Comparison of ENCODE assay signal across 9 mouse cellular contexts in genomic region chr6:119320481-119320880, GRCm38 (mm10). TPM values are rescaled to one million over a fixed set of nuclear protein-coding genes. Genes with fewer than 3 reads are reported as not detected.
DNase-seq lines count a peak whose midpoint lies in the region; ATAC-seq and TF ChIP-seq lines count a peak whose summit lies in the region.
"Had no signal": no experiment of that assay in that cellular context is flagged by ENCODE, and none has a peak within 500 bp of the region (broad histone marks: within the 10 kb centered on the region; RNA-seq: fewer than 3 reads in every experiment).

No protein-coding gene starts in this region.

- no peak overlapping the region for H3K4me2 ChIP-seq in midbrain, embryonic 11.5 days
- no peak overlapping the region for H3K4me2 ChIP-seq in midbrain, embryonic 15.5 days
- no peak overlapping the region for H3K4me2 ChIP-seq in stomach, postnatal 0 days (replicated peaks; ENCODE audit: low read depth)

- H3K4me1 ChIP-seq in midbrain, embryonic 11.5 days (ENCODE audit: control insufficient read depth, insufficient read depth, low read length): no peaks in the 10 kb centered on the region
- H3K4me1 ChIP-seq in midbrain, embryonic 15.5 days: 0 out of 2 replicates have a peak, but pooled peaks cover 2% of the 10 kb centered on the region
- no peaks in the 10 kb centered on the region for H3K4me1 ChIP-seq in stomach, postnatal 0 days (replicated peaks; ENCODE audit: control insufficient read depth, insufficient read depth)

- no peak overlapping the region for H3K9ac ChIP-seq in midbrain, embryonic 11.5 days (ENCODE audit: low read length)
- no peak overlapping the region for H3K9ac ChIP-seq in midbrain, embryonic 15.5 days
- no peak overlapping the region for H3K9ac ChIP-seq in stomach, postnatal 0 days (ENCODE audit: low read length)

- H3K27me3 ChIP-seq in midbrain, embryonic 11.5 days (ENCODE audit: control insufficient read depth, insufficient read depth, low read length): no peaks in the 10 kb centered on the region
- H3K27me3 ChIP-seq in midbrain, embryonic 15.5 days (replicated peaks): no peaks in the 10 kb centered on the region
- H3K27me3 ChIP-seq in stomach, postnatal 0 days (ENCODE audit: control insufficient read depth, insufficient read depth, low read length): no peaks in the 10 kb centered on the region

- no peaks in the 10 kb centered on the region; the same call in 1 of the 2 replicates for H3K9me3 ChIP-seq in midbrain, embryonic 11.5 days (ENCODE audit: control insufficient read depth, low read length)
- no peaks in the 10 kb centered on the region for H3K9me3 ChIP-seq in midbrain, embryonic 15.5 days
- H3K9me3 ChIP-seq in stomach, postnatal 0 days (ENCODE audit: control insufficient read depth, low read length): no peaks in the 10 kb centered on the region

- 51% methylated on average over 16 of the region's 16 CpGs for WGBS in midbrain, embryonic 11.5 days
- 49% methylated on average over 16 of the region's 16 CpGs for WGBS in midbrain, embryonic 15.5 days
- 29% methylated on average over 16 of the region's 16 CpGs for WGBS in stomach, postnatal 0 days

- no peak overlapping the region for H3K27ac ChIP-seq in midbrain, embryonic 11.5 days (ENCODE audit: low read depth, low read length)
- H3K27ac ChIP-seq in midbrain, embryonic 15.5 days: no peak overlapping the region
- H3K27ac ChIP-seq in stomach, postnatal 0 days (replicated peaks): no peak overlapping the region

- no peak for ATAC-seq in midbrain, embryonic 11.5 days (ENCODE audit: low FRiP score)
- ATAC-seq in midbrain, embryonic 15.5 days (replicated peaks): no peak
- ATAC-seq in stomach, postnatal 0 days (ENCODE audit: low FRiP score, low TSS enrichment): no peak

- TF ChIP-seq CTCF in stomach, postnatal 0 days (IDR thresholded peaks at IDR 0.05; ENCODE audit: low read depth): no peak

- no peak overlapping the region for H3K4me3 ChIP-seq in midbrain, embryonic 11.5 days (ENCODE audit: low read depth, low read length)
- no peak overlapping the region for H3K4me3 ChIP-seq in midbrain, embryonic 15.5 days
- H3K4me3 ChIP-seq in stomach, postnatal 0 days (ENCODE audit: low read depth, low read length): no peak overlapping the region

- H3K36me3 ChIP-seq in midbrain, embryonic 11.5 days (ENCODE audit: control insufficient read depth, insufficient read depth, low read length): no peaks in the 10 kb centered on the region
- no peaks in the 10 kb centered on the region for H3K36me3 ChIP-seq in midbrain, embryonic 15.5 days (replicated peaks)
- H3K36me3 ChIP-seq in stomach, postnatal 0 days (ENCODE audit: control insufficient read depth, insufficient read depth, low read length): no peaks in the 10 kb centered on the region

- DNase-seq in midbrain, embryonic 11.5 days (ENCODE audit: low spot score, missing footprints): peak; percentile 81
- DNase-seq in adrenal gland, postnatal 36 days: peak; percentile 57 to 70
- peak; percentile 82 to 84 for DNase-seq in kidney, postnatal 4 days
- peak; percentile 61 for DNase-seq in stomach, postnatal 0 days (ENCODE audit: low spot score)
- no peak for DNase-seq in cerebellum, postnatal 10 days
- no peak for DNase-seq in frontal cortex, postnatal 36 days (ENCODE audit: low spot score in 2 of 2)
- DNase-seq: thymus, postnatal 25 days had no signal

- no peak for TF ChIP-seq EP300 in stomach, postnatal 0 days (optimal IDR thresholded peaks at IDR 0.05)

RNA-seq across cellular contexts. Expression of gene Lrtm2, which starts 10.1 kb away (rescaled TPM):
- 0.23 TPM in 1 of 2 replicates, not detected in the other for polyA plus RNA-seq in midbrain, embryonic 11.5 days (2014; fragmentation: Nextera tagmentation; extraction: Ambion mirVana)
- polyA plus RNA-seq in midbrain, embryonic 15.5 days (2015; fragmentation: Nextera tagmentation; extraction: Ambion mirVana): 10.6 and 12.7 TPM in 2 replicates
- under 1 TPM in 1 of 2 experiments, not detected in 1; 0.30 TPM for total RNA-seq in adrenal gland, postnatal 36 days (2021)
- polyA plus RNA-seq in stomach, postnatal 0 days (2015; fragmentation: Nextera tagmentation; extraction: Ambion mirVana): 0.08 TPM in 2 replicates
- total RNA-seq: common myeloid progenitor, adult 5-6 weeks had no signal

Comparison
In these comparisons a context has a peak if more than half of its experiments do, and no peak if none do; other contexts are left out.
1. DNase-seq: peak in midbrain, embryonic 11.5 days (single experiment), adrenal gland, postnatal 36 days (2 of 2), kidney, postnatal 4 days (2 of 2) and stomach, postnatal 0 days (single experiment); none in cerebellum, postnatal 10 days (0 of 2) and frontal cortex, postnatal 36 days (0 of 2).